7 mouse cellular contexts compared by ENCODE assay signal in genomic region chr13:101801372-101802186, GRCm38 (mm10). TPM values are rescaled to one million over a fixed set of nuclear protein-coding genes. Genes with fewer than 3 reads are reported as not detected.
DNase-seq lines count a peak whose midpoint lies in the region; ATAC-seq and TF ChIP-seq lines count a peak whose summit lies in the region.

No protein-coding gene starts in this region.

- peak; percentile 87 for DNase-seq in embryonic facial prominence, embryonic 14.5 days (ENCODE audit: low spot score)
- peak; percentile 49 to 75 for DNase-seq in heart, adult 9 months (ENCODE audit: low spot score in 2 of 2)
- peak; percentile 48 to 59 for DNase-seq in kidney, adult 8-10 months
- DNase-seq in limb, embryonic 10.5 days (ENCODE audit: low spot score): peak; percentile 84
- peak; percentile 83 for DNase-seq in midbrain, embryonic 10.5 days (ENCODE audit: low spot score)
- DNase-seq in right cerebral cortex, postnatal 4 days: peak; percentile 73

- no peaks in the 10 kb centered on the region for H3K9me3 ChIP-seq in embryonic facial prominence, embryonic 14.5 days (ENCODE audit: control insufficient read depth, low read length)
- H3K9me3 ChIP-seq in limb, embryonic 10.5 days (replicated peaks): no peaks in the 10 kb centered on the region
- no peaks in the 10 kb centered on the region for H3K9me3 ChIP-seq in midbrain, embryonic 10.5 days (replicated peaks)

- H3K27ac ChIP-seq in bone marrow macrophage, adult 2 months (ENCODE audit: insufficient read depth, low read depth, low read length): no peak overlapping the region
- H3K27ac ChIP-seq in embryonic facial prominence, embryonic 14.5 days (replicated peaks; ENCODE audit: low read depth, low read length): peak overlapping the region; percentile 69; the same call in 1 of the 2 replicates
- peak overlapping the region; percentile 92 for H3K27ac ChIP-seq in limb, embryonic 10.5 days
- H3K27ac ChIP-seq in midbrain, embryonic 10.5 days (replicated peaks): peak overlapping the region; percentile 94

- H3K27me3 ChIP-seq in embryonic facial prominence, embryonic 14.5 days (replicated peaks; ENCODE audit: control insufficient read depth, insufficient read depth, low read length): 0 out of 2 replicates have a peak, but pooled peaks cover 8% of the 10 kb centered on the region
- H3K27me3 ChIP-seq in limb, embryonic 10.5 days (ENCODE audit: low read depth, poor library complexity, severe bottlenecking): peaks cover 57% of the 10 kb centered on the region
- peaks cover 31% of the 10 kb centered on the region for H3K27me3 ChIP-seq in midbrain, embryonic 10.5 days (ENCODE audit: low read depth, poor library complexity, severe bottlenecking)

- no peak for TF ChIP-seq POLR2A in bone marrow macrophage, adult 2 months (IDR thresholded peaks at IDR 0.05; ENCODE audit: borderline replicate concordance, low read depth, low read length)

- no peak for TF ChIP-seq CTCF in bone marrow macrophage, adult 2 months (IDR thresholded peaks at IDR 0.05; ENCODE audit: low read depth, low read length)

- H3K4me1 ChIP-seq in bone marrow macrophage, adult 2 months (ENCODE audit: control insufficient read depth, insufficient read depth, low read length): no peaks in the 10 kb centered on the region
- H3K4me1 ChIP-seq in embryonic facial prominence, embryonic 14.5 days (ENCODE audit: control insufficient read depth, insufficient read depth, low read length): no peaks in the 10 kb centered on the region
- H3K4me1 ChIP-seq in limb, embryonic 10.5 days: peaks cover 11% of the 10 kb centered on the region; the same call in 1 of the 2 replicates
- peaks cover 29% of the 10 kb centered on the region for H3K4me1 ChIP-seq in midbrain, embryonic 10.5 days

- H3K9ac ChIP-seq in embryonic facial prominence, embryonic 14.5 days (ENCODE audit: low read depth, low read length): peak overlapping the region; percentile 65

- 5% methylated on average over 22 of the region's 41 CpGs for WGBS in embryonic facial prominence, embryonic 14.5 days
- 4% methylated on average over 38 of the region's 41 CpGs for WGBS in limb, embryonic 10.5 days
- 5% methylated on average over 41 of the region's 41 CpGs for WGBS in midbrain, embryonic 10.5 days

- peak; percentile 87 for ATAC-seq in embryonic facial prominence, embryonic 14.5 days (ENCODE audit: low read depth)

- H3K36me3 ChIP-seq in embryonic facial prominence, embryonic 14.5 days (ENCODE audit: control insufficient read depth, insufficient read depth, low read length): no peaks in the 10 kb centered on the region
- H3K36me3 ChIP-seq in limb, embryonic 10.5 days: no peaks in the 10 kb centered on the region
- H3K36me3 ChIP-seq in midbrain, embryonic 10.5 days: no peaks in the 10 kb centered on the region

- H3K4me3 ChIP-seq in bone marrow macrophage, adult 2 months (ENCODE audit: insufficient read depth, low read length): peak overlapping the region; percentile 47
- peak overlapping the region; percentile 46 for H3K4me3 ChIP-seq in embryonic facial prominence, embryonic 14.5 days (ENCODE audit: low read depth, low read length)
- H3K4me3 ChIP-seq in limb, embryonic 10.5 days: peak overlapping the region; percentile 61
- peak overlapping the region; percentile 58 for H3K4me3 ChIP-seq in midbrain, embryonic 10.5 days

- H3K4me2 ChIP-seq in embryonic facial prominence, embryonic 14.5 days (ENCODE audit: low read depth, low read length): peak overlapping the region; percentile 85

RNA-seq across cellular contexts. Expression of gene Pik3r1, which starts 33.6 kb away (rescaled TPM):
- polyA plus RNA-seq in bone marrow macrophage, adult 2 months (2012; ENCODE audit: insufficient read depth, insufficient read length, missing spikeins): 52.5 and 53.9 TPM in 2 replicates
- 45.9 and 49.1 TPM in 2 replicates for polyA plus RNA-seq in embryonic facial prominence, embryonic 14.5 days (2014; fragmentation: Nextera tagmentation; extraction: Ambion mirVana)
- 9.8 and 13.9 TPM in 2 replicates for polyA plus RNA-seq in limb, embryonic 10.5 days (2016; fragmentation: Nextera tagmentation; extraction: Ambion mirVana)
- 14.8 and 16.4 TPM in 2 replicates for polyA plus RNA-seq in midbrain, embryonic 10.5 days (2016; fragmentation: Nextera tagmentation; extraction: Ambion mirVana)
